Mouse (Mus musculus): ENCODE measurements at regions not wholly inside any gene's neighbourhood (a gene's known extent, or its start where the extent isn't known, plus 50 kb on each side); places are given as distances from the start of the nearest gene placed in this dataset.
"Not testable (repeated sequence)": the region's sequence is repeated elsewhere in the genome, so short reads cannot be mapped to it uniquely, and the experiment has no call there.

GRCm38 (mm10) chr16:89718921-89719320, 147.9 kb upstream of the Krtap11-1 start:
- H3K27ac ChIP-seq, result no peak overlapping the region
- no peak for ATAC-seq (ENCODE audit: insufficient number of reproducible peaks, low FRiP score, low TSS enrichment, low read depth)
- 52% methylated on average over 3 of the region's 3 CpGs for WGBS

GRCm38 (mm10) chr16:89715716-89716115, 144.7 kb upstream of the Krtap11-1 start:
- not testable (repeated sequence) for H3K4me3 ChIP-seq; ATAC-seq (ENCODE audit: insufficient number of reproducible peaks, low FRiP score, low TSS enrichment, low read depth); H3K4me1 ChIP-seq; H3K4me2 ChIP-seq; H3K9me3 ChIP-seq; H3K27me3 ChIP-seq; H3K36me3 ChIP-seq; H3K27ac ChIP-seq; H3K9ac ChIP-seq
- WGBS, result 90% methylated on average over 8 of the region's 8 CpGs

More at GRCm38 (mm10) chr16:89718921-89719320, 147.9 kb upstream of the Krtap11-1 start:
- H3K27me3 ChIP-seq, result no peaks in the 10 kb centered on the region
- H3K4me3 ChIP-seq, result no peak overlapping the region
- no peaks in the 10 kb centered on the region for H3K4me1 ChIP-seq
- no peaks in the 10 kb centered on the region for H3K36me3 ChIP-seq
- H3K4me2 ChIP-seq, result no peak overlapping the region
- H3K9ac ChIP-seq, result no peak overlapping the region
- H3K9me3 ChIP-seq, result no peaks in the 10 kb centered on the region

GRCm38 (mm10) chr16:89704316-89704715, 133.3 kb upstream of the Krtap11-1 start:
- H3K4me3 ChIP-seq, result no peak overlapping the region
- WGBS, result 45% methylated on average over 6 of the region's 6 CpGs
- ATAC-seq (ENCODE audit: insufficient number of reproducible peaks, low FRiP score, low TSS enrichment, low read depth), result no peak
- H3K9me3 ChIP-seq, result no peaks in the 10 kb centered on the region
- no peak overlapping the region for H3K4me2 ChIP-seq
- no peak overlapping the region for H3K9ac ChIP-seq
- H3K36me3 ChIP-seq, result no peaks in the 10 kb centered on the region
- no peak overlapping the region for H3K27ac ChIP-seq
- no peaks in the 10 kb centered on the region for H3K27me3 ChIP-seq
- peaks cover 5% of the 10 kb centered on the region; the same call in 1 of the 2 replicates for H3K4me1 ChIP-seq

GRCm38 (mm10) chr16:89703158-89703557, 132.2 kb upstream of the Krtap11-1 start:
- H3K4me1 ChIP-seq, result peaks cover 5% of the 10 kb centered on the region; the same call in 1 of the 2 replicates
- no peak overlapping the region for H3K4me2 ChIP-seq
- no peak overlapping the region for H3K9ac ChIP-seq
- no peak overlapping the region for H3K4me3 ChIP-seq
- H3K27me3 ChIP-seq, result no peaks in the 10 kb centered on the region
- H3K36me3 ChIP-seq, result no peaks in the 10 kb centered on the region
- no peak overlapping the region for H3K27ac ChIP-seq
- H3K9me3 ChIP-seq, result no peaks in the 10 kb centered on the region
- ATAC-seq (ENCODE audit: insufficient number of reproducible peaks, low FRiP score, low TSS enrichment, low read depth), result no peak
- 61% methylated on average over 10 of the region's 10 CpGs for WGBS

GRCm38 (mm10) chr16:89702406-89702805, 131.4 kb upstream of the Krtap11-1 start:
- Histone ChIP-seq H3K4me3 (no peak overlapping the region), H3K27me3 (no peaks in the 10 kb centered on the region), H3K36me3 (no peaks in the 10 kb centered on the region), H3K4me1 (peaks cover 5% of the 10 kb centered on the region; the same call in 1 of the 2 replicates), H3K9me3 (no peaks in the 10 kb centered on the region), H3K27ac (no peak overlapping the region), H3K9ac (no peak overlapping the region), H3K4me2 (no peak overlapping the region)
- 87% methylated on average over 2 of the region's 2 CpGs for WGBS
- no peak for ATAC-seq (ENCODE audit: insufficient number of reproducible peaks, low FRiP score, low TSS enrichment, low read depth)

- ATAC-seq (ENCODE audit: insufficient number of reproducible peaks, low FRiP score, low TSS enrichment, low read depth), result no peak
- no peaks in the 10 kb centered on the region for H3K36me3 ChIP-seq
- H3K27me3 ChIP-seq, result no peaks in the 10 kb centered on the region
- no peak overlapping the region for H3K4me3 ChIP-seq
- WGBS, result 89% methylated on average over 8 of the region's 8 CpGs
- H3K27ac ChIP-seq, result no peak overlapping the region
- H3K4me2 ChIP-seq, result no peak overlapping the region
- no peaks in the 10 kb centered on the region for H3K9me3 ChIP-seq
- peaks cover 5% of the 10 kb centered on the region; the same call in 1 of the 2 replicates for H3K4me1 ChIP-seq
- no peak overlapping the region for H3K9ac ChIP-seq
These were observed 130.8 kb upstream of the Krtap11-1 start for GRCm38 (mm10) chr16:89701741-89702140.

- 19% methylated on average over 2 of the region's 2 CpGs for WGBS
- peak overlapping the region; percentile 38; the same call in 1 of the 2 replicates for H3K27ac ChIP-seq
These were observed 128.7 kb upstream of the Krtap11-1 start for GRCm38 (mm10) chr16:89699710-89700109.

GRCm38 (mm10) chr16:89695833-89696232, 124.8 kb upstream of the Krtap11-1 start:
- H3K4me3 ChIP-seq, result no peak overlapping the region
- no peak overlapping the region for H3K9ac ChIP-seq
- H3K27ac ChIP-seq, result no peak overlapping the region
- no peak for ATAC-seq (ENCODE audit: insufficient number of reproducible peaks, low FRiP score, low TSS enrichment, low read depth)
- H3K27me3 ChIP-seq, result no peaks in the 10 kb centered on the region
- H3K4me2 ChIP-seq, result no peak overlapping the region
- no peaks in the 10 kb centered on the region for H3K36me3 ChIP-seq
- peaks cover 5% of the 10 kb centered on the region; the same call in 1 of the 2 replicates for H3K4me1 ChIP-seq
- 64% methylated on average over 4 of the region's 4 CpGs for WGBS
- H3K9me3 ChIP-seq, result no peaks in the 10 kb centered on the region

More at GRCm38 (mm10) chr16:89699710-89700109, 128.7 kb upstream of the Krtap11-1 start:
- H3K36me3 ChIP-seq, result no peaks in the 10 kb centered on the region
- H3K9ac ChIP-seq, result no peak overlapping the region
- no peak for ATAC-seq (ENCODE audit: insufficient number of reproducible peaks, low FRiP score, low TSS enrichment, low read depth)
- H3K4me3 ChIP-seq, result no peak overlapping the region
- H3K27me3 ChIP-seq, result no peaks in the 10 kb centered on the region
- H3K4me1 ChIP-seq, result peaks cover 5% of the 10 kb centered on the region; the same call in 1 of the 2 replicates
- no peak overlapping the region for H3K4me2 ChIP-seq
- no peaks in the 10 kb centered on the region for H3K9me3 ChIP-seq

- no peak overlapping the region for H3K27ac ChIP-seq
- no peak for ATAC-seq (ENCODE audit: insufficient number of reproducible peaks, low FRiP score, low TSS enrichment, low read depth)
- peaks cover 5% of the 10 kb centered on the region; the same call in 1 of the 2 replicates for H3K4me1 ChIP-seq
- no peak overlapping the region for H3K9ac ChIP-seq
- H3K4me3 ChIP-seq, result no peak overlapping the region
- WGBS, result 60% methylated on average over 7 of the region's 7 CpGs
- no peak overlapping the region for H3K4me2 ChIP-seq
- H3K27me3 ChIP-seq, result no peaks in the 10 kb centered on the region
- no peaks in the 10 kb centered on the region for H3K36me3 ChIP-seq
- H3K9me3 ChIP-seq, result no peaks in the 10 kb centered on the region
These were observed 124.4 kb upstream of the Krtap11-1 start for GRCm38 (mm10) chr16:89695406-89695805.

- Histone ChIP-seq H3K9me3 (no peaks in the 10 kb centered on the region), H3K27me3 (no peaks in the 10 kb centered on the region), H3K36me3 (no peaks in the 10 kb centered on the region), H3K4me3 (no peak overlapping the region), H3K27ac (no peak overlapping the region), H3K9ac (no peak overlapping the region), H3K4me1 (no peaks in the 10 kb centered on the region), H3K4me2 (no peak overlapping the region)
- no peak for ATAC-seq (ENCODE audit: insufficient number of reproducible peaks, low FRiP score, low TSS enrichment, low read depth)
- WGBS, result 87% methylated on average over 10 of the region's 10 CpGs
These were observed 122.3 kb upstream of the Krtap11-1 start for GRCm38 (mm10) chr16:89693321-89693720.

- Histone ChIP-seq H3K27me3 (no peaks in the 10 kb centered on the region), H3K9ac (no peak overlapping the region), H3K4me1 (peaks cover 4% of the 10 kb centered on the region; the same call in 1 of the 2 replicates), H3K4me2 (no peak overlapping the region), H3K36me3 (no peaks in the 10 kb centered on the region), H3K4me3 (no peak overlapping the region), H3K9me3 (no peaks in the 10 kb centered on the region), H3K27ac (no peak overlapping the region)
- ATAC-seq (ENCODE audit: insufficient number of reproducible peaks, low FRiP score, low TSS enrichment, low read depth), result no peak
- WGBS, result 87% methylated on average over 6 of the region's 6 CpGs
These were observed 108.5 kb upstream of the Krtap11-1 start for GRCm38 (mm10) chr16:89679438-89679837.

- Histone ChIP-seq H3K9ac (no peak overlapping the region), H3K4me1 (peaks cover 4% of the 10 kb centered on the region; the same call in 1 of the 2 replicates), H3K27ac (no peak overlapping the region), H3K4me3 (no peak overlapping the region), H3K27me3 (no peaks in the 10 kb centered on the region), H3K4me2 (no peak overlapping the region), H3K36me3 (no peaks in the 10 kb centered on the region), H3K9me3 (no peaks in the 10 kb centered on the region)
- no peak for ATAC-seq (ENCODE audit: insufficient number of reproducible peaks, low FRiP score, low TSS enrichment, low read depth)
- 59% methylated on average over 6 of the region's 6 CpGs for WGBS
These were observed 107.5 kb upstream of the Krtap11-1 start for GRCm38 (mm10) chr16:89678446-89679015.

Data from limb, embryonic 15.5 days (tissue).